Mouse (Mus musculus) myocyte (in vitro differentiated cells): Measurements from ENCODE around the gene Khk.

Experiments used
- MYOD1 ChIP-seq, 3 experiments: IDR thresholded peaks; one replicate each; pipeline ENCODE4 v1.6.1; 2011; ENCODE audit warnings: control low read depth in 2 of 3, low read depth in 2 of 3, mild to moderate bottlenecking in 2 of 3, moderate library complexity in 1 of 3; ENCODE audit not compliant: insufficient read length in 2 of 3, control insufficient read depth in 1 of 3
- POLR2A ChIP-seq: IDR thresholded peaks from one replicate; pipeline ENCODE4 v1.6.1; 2011; ENCODE audit warnings: low read depth, mild to moderate bottlenecking, control low read depth, moderate library complexity; ENCODE audit not compliant: insufficient read length
- REST ChIP-seq: IDR thresholded peaks from one replicate; pipeline ENCODE4 v1.6.1; 2011; ENCODE audit warnings: mild to moderate bottlenecking, control low read depth, moderate library complexity; ENCODE audit not compliant: insufficient read depth, insufficient read length
- TCF12 ChIP-seq: IDR thresholded peaks from one replicate; pipeline ENCODE4 v1.6.1; 2011; ENCODE audit warnings: mild to moderate bottlenecking, control low read depth; ENCODE audit not compliant: poor library complexity, insufficient read depth, severe bottlenecking
- TCF3 ChIP-seq: IDR thresholded peaks from one replicate; pipeline ENCODE4 v1.6.1; 2011; ENCODE audit warnings: low read depth, control low read depth; ENCODE audit not compliant: insufficient read length
- USF1 ChIP-seq: IDR thresholded peaks from one replicate; pipeline ENCODE4 v1.6.1; 2011; ENCODE audit warnings: low read depth, mild to moderate bottlenecking, control low read depth, moderate library complexity

- TF ChIP-seq POLR2A (no peak), TCF12 (no peak), REST (no peak), TCF3 (no peak), MYOD1 (IDR thresholded peaks at IDR 0.05; ENCODE audit: control insufficient read depth in 1 of 3, insufficient read length in 2 of 3, low read depth in 2 of 3) (no peak), USF1 (no peak)
Measured at GRCm38 (mm10) chr5:30951706-30952105, 30.5 kb downstream of the Khk start.
